Mouse (Mus musculus): ENCODE measurements around the gene Fam120a.

Fam120a gene

DNA sequence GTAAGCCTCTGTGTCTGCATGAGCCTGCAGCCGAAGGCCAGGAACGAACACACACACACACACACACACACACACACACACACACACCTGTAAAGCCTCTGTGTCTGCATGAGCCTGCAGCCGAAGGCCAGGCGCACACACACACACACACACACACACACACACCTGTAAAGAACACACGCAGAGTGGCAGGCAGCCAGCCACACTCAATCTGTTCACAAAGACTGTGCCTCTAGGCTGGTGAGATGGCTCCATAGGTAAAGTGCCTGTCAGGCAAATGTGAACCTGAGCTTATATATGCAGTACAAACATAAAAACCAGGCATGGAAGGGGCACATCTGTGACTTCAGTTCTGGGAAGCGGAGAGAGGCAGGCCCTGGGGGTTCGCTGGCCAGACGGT, 117.0 kb downstream of the Fam120a start:
- DNase-seq, result no peak

DNA sequence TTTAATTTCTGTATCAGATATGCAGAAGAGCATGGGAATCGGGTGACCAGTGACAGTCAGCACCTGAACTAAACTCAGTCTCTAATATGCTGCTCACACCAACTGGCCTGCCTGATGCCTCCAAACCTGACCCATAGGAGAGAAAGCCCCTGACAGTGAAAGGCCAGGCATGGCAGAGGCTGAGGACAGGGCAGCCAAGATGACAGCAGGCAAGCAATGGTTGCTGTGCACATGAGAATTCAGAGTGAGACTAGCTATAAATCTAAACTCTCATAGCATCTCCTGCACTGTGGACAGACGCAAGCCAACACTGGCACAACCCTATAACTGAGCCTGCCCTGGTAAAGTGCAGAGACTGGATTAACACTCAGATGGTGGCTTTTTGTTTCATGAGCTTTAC, 117.5 kb downstream of the Fam120a start:
- no peak for DNase-seq

DNA sequence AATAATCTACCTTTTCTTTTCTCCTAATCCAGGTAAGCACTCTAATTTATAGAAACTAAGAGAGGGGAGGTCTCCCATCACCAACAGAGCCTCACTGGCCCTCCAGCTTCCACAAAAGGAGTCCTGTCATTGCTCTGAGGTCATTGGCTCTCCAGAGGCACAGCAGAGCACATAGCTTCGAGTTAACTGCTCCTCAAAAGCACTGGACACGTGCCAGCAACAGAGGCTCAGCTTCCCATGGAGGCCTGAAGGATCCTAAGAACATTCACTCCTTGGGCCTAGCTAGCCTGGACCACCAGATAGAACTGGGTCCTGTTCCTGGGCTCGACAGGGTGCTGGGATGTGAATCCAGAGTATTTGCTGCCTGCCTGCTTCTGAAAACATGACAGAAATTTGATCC, 118.7 kb downstream of the Fam120a start:
- no peak for DNase-seq

DNA sequence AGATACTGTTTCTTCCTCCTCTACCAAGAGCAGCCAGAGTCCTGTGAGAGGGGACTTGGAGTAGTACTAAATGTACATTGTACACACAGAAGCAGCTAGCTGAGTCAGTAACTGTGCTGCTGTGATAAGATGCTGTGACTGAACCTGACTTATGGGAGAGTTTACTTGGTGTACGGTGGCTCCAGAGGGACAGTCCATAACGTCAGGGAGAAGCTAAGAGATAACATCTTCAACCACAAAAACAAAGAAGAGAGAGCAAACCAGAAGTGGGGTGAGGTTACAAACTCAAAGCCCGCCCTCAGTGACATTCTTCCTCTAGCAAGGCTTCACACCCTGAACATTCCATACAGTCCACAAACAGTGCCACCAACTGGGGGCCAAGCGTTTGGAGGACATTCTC, 122.5 kb downstream of the Fam120a start:
- peak; percentile 59 for DNase-seq

DNA sequence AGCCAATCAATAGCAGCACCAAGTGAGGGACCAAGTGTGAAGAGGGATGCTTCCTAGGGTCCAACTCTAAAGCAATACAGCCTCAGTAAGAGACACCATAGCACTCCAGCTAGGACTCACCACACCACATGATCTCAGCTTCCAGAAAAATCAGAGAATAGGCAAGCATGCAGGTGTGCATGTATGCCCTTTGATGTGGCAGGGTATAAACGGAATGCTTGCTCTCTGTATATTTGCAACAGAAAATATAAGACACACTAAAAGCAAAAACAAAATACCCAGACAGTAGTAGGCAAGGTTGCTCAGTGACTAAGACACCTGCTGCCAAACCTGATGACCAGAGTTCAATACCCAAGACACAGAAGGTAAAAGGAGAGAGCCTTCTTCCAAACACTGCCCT, 124.3 kb downstream of the Fam120a start:
- DNase-seq, result peak; percentile 68

DNA sequence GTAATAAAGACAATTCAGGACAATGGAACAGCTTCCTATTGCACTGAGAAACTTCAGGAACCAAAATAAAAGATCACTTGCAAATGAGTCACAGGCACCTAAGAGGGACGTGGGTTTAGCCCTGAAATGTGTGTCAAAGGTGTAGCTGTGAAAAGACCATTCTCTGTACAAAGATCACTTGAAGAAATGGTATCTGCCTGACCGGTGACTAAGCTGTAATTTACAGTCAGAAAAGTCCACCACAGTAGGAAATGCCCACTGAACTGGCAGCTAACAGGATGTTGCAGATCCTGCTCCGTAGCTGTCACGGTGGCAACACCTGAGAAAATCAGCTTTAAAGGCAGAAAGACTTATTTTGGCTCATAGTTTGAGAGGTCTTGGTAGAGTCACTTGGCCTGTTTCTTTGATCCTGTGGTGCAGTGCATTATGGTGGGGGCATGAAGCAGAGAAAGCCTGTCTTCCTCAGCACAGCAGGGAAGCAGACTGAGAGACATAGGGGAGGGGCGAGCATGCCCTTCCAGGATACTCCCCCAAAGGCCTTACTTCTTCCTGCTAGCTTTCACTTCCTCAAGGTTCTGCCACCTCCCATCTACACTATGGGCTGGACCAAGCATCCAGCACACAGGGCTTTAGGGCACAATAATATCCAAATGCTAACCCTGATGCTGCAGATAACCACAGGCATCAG, 125.8 kb downstream of the Fam120a start:
- peak; percentile 48 for DNase-seq

DNA sequence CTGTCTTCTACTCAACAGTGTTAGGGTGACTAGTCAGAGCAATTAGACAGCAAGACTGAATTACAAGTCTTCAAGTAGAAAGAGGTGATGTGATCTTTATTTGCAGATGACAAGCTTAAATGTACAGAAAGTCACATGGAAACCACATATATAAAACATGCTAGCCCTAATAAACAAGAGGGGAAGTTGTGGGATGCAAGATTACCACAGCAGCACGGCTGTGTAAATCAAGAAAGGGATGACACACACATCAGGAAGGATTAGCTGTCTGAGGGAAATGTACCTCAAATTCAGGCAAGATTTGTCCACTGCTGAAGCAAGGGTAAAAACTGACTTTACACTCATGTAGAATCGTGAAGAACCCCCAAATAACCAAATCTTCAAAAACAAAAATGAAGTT, 129.5 kb downstream of the Fam120a start:
- no peak for DNase-seq

DNA sequence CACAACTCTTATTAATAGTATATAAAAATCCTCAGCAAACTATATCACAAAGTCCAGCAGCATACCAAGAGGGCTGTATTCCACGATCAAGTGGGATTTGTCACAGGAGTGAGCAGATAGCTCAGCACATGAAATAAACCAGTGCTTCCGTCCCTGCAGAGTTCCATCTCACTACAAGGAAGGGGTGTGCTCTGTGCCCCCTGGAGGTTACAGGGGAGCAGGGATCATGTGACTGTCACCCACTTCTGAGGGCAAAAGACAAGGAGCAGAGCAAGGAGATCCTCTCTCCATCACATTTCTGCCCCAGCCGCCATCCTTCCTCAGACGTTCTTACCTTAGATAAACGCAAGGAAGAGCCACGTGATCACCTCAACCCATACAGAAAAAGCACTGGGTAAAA, 130.3 kb downstream of the Fam120a start:
- DNase-seq, result peak; percentile 68

DNA sequence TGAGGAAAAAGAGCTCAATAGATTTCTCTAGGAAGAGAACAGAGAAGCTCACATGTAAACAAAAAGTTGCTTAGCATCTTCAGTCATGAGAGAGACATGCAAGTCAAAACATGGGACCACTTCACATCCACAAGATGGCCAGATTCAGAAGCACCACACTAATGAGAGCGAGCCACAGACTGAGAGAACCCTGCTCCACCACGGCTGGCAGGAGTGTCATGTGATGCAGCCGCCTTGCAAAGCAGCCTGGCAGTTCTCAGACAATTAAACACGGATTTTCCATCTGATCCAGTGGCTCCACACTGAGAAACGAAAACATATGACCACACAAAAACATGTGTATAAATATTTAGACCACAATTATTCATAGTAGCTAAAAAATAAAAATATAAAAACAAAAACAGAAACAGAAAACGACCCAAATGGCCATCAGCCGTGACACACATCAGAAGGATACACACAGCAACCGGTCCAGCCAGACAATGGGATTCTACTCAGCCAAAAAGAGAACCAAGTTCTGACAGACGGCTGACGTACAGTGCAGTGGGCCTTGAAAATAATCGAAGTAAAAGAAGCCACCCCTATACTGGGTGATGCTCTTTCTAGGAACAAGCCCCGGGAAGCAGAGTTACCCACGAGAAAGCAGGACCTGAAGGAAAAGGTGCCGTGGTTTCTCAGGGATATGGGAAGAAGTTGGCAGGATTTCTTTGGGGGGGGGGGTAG, 137.1 kb downstream of the Fam120a start:
- no peak for DNase-seq

DNA sequence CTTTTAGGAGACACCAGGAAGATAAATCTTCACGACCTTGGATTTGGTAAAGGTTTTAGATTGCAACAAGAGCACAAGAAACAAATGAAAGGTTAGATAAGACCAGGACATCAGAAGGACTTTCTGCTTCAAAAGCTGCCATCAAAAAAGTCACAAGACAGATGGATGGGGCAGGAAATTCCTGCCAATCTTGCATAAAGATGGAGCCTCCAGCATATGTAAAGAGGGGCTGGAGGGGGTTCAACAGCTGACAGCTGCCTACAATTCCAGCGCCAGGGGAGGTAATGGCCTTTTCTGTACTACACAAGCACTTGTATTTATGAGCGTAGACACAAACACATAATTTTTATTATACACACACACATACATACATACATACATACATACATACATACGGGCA, 138.0 kb downstream of the Fam120a start:
- DNase-seq, result no peak

Measured in thymus, postnatal 14 days (tissue).